Mouse (Mus musculus) embryonic facial prominence, embryonic 11.5 days (tissue): ENCODE data around the gene Gm826. TPM values are rescaled to one million over a fixed set of nuclear protein-coding genes. Genes with fewer than 3 reads are reported as not detected.

Source experiments
- ATAC-seq: fragments of 200-750 bp; cut with Nextera tagmentation; replicated peaks from 2 replicates; pipeline ENCODE4 v1.8.0; 2017; ENCODE audit warnings: low read depth; ENCODE audit not compliant: insufficient number of reproducible peaks, low FRiP score, low TSS enrichment
- DNase-seq: peaks from one replicate; pipeline ENCODE4 v3.0.0-alpha.2; 2015; ENCODE audit warnings: low spot score
- H3K27ac ChIP-seq: fragments of 300-500 bp; sonication (generic); replicated peaks from 2 replicates; pipeline ENCODE4 v1.5.1; 2014; ENCODE audit warnings: mild to moderate bottlenecking, low read depth, low read length, control low read depth
- H3K27me3 ChIP-seq: fragments of 300-500 bp; sonication (generic); 2 replicates; pipeline ENCODE4 v1.6.1; 2014; ENCODE audit warnings: mild to moderate bottlenecking, low read length, moderate library complexity, mixed read lengths; ENCODE audit not compliant: control insufficient read depth, insufficient read depth
- H3K36me3 ChIP-seq: fragments of 300-500 bp; sonication (generic); replicated peaks from 2 replicates; pipeline ENCODE4 v1.6.1; 2014; ENCODE audit warnings: low read depth, mild to moderate bottlenecking, low read length, moderate library complexity, mixed read lengths; ENCODE audit not compliant: control insufficient read depth, insufficient read depth
- H3K4me1 ChIP-seq: fragments of 300-500 bp; sonication (generic); 2 replicates; pipeline ENCODE4 v1.6.1; 2014; ENCODE audit warnings: low read length, mixed read lengths; ENCODE audit not compliant: control insufficient read depth, insufficient read depth
- H3K4me2 ChIP-seq: fragments of 300-500 bp; sonication (generic); 2 replicates; pipeline ENCODE4 v1.6.1; 2014; ENCODE audit warnings: low read depth, mild to moderate bottlenecking, control low read depth, low read length, moderate library complexity
- H3K4me3 ChIP-seq: fragments of 300-500 bp; sonication (generic); 2 replicates; pipeline ENCODE4 v1.5.1; 2014; ENCODE audit warnings: low read depth, low read length, control low read depth
- H3K9ac ChIP-seq: fragments of 300-500 bp; sonication (generic); replicated peaks from 2 replicates; pipeline ENCODE4 v1.6.1; 2014; ENCODE audit warnings: mild to moderate bottlenecking, control low read depth, low read length
- H3K9me3 ChIP-seq: fragments of 300-500 bp; sonication (generic); replicated peaks from 2 replicates; pipeline ENCODE4 v1.6.1; 2016; ENCODE audit warnings: mild to moderate bottlenecking, low read length, inconsistent platforms, mixed read lengths; ENCODE audit not compliant: control insufficient read depth
- WGBS: fragments of 180-500 bp; shearing (Covaris S2); extraction: QIAGEN DNeasy Blood & Tissue Kit; methylation state at CpG from one replicate; pipeline ENCODE4 v1.1.7; 2014; 5-methylcytosine and 5-hydroxymethylcytosine counted together
- polyA plus RNA-seq: library from polyadenylated mRNA; unstranded; fragments of >200 nt; fragmentation: Nextera tagmentation; extraction: Ambion mirVana; gene quantifications from 2 replicates; pipeline ENCODE4 v1.2.1, GENCODE M21; 2014

The Gm826 gene
- polyA plus RNA-seq, 1 experiment from 2014 or later, result not detected

- ATAC-seq (no peak), DNase-seq (no peak)
Observed at GRCm38 (mm10) chr2:160360234-160360874, 26.4 kb upstream of the Gm826 start.

GRCm38 (mm10) chr2:160358896-160359295, 24.9 kb upstream of the Gm826 start:
- 5% methylated on average over 4 of the region's 4 CpGs for WGBS
- Histone ChIP-seq H3K9ac (no peak overlapping the region), H3K4me1 (no peaks in the 10 kb centered on the region; the same call in 1 of the 2 replicates), H3K27ac (no peak overlapping the region), H3K9me3 (no peaks in the 10 kb centered on the region), H3K4me2 (no peak overlapping the region), H3K27me3 (peaks cover 39% of the 10 kb centered on the region), H3K36me3 (no peaks in the 10 kb centered on the region), H3K4me3 (no peak overlapping the region)
- DNase-seq (no peak), ATAC-seq (no peak)

More at GRCm38 (mm10) chr2:160360234-160360874, 26.4 kb upstream of the Gm826 start:
- no peaks in the 10 kb centered on the region; the same call in 1 of the 2 replicates for H3K4me1 ChIP-seq
- 1% methylated on average over 8 of the region's 8 CpGs for WGBS
- no peak overlapping the region for H3K9ac ChIP-seq
- no peak overlapping the region for H3K4me3 ChIP-seq
- no peak overlapping the region for H3K27ac ChIP-seq
- peaks cover 41% of the 10 kb centered on the region for H3K27me3 ChIP-seq
- no peak overlapping the region for H3K4me2 ChIP-seq
- no peaks in the 10 kb centered on the region for H3K36me3 ChIP-seq
- no peaks in the 10 kb centered on the region for H3K9me3 ChIP-seq

- Histone ChIP-seq H3K27ac (no peak overlapping the region), H3K9me3 (no peaks in the 10 kb centered on the region), H3K4me1 (no peaks in the 10 kb centered on the region; the same call in none of the 2 replicates), H3K27me3 (peaks cover 31% of the 10 kb centered on the region), H3K4me3 (no peak overlapping the region), H3K36me3 (no peaks in the 10 kb centered on the region), H3K9ac (no peak overlapping the region), H3K4me2 (no peak overlapping the region)
- 77% methylated on average over 4 of the region's 4 CpGs for WGBS
- ATAC-seq, result no peak
- DNase-seq, result no peak
Observed at GRCm38 (mm10) chr2:160357442-160357841, 23.5 kb upstream of the Gm826 start.

- Histone ChIP-seq H3K4me1 (no peaks in the 10 kb centered on the region; the same call in 1 of the 2 replicates), H3K27me3 (peaks cover 20% of the 10 kb centered on the region), H3K27ac (no peak overlapping the region), H3K9me3 (no peaks in the 10 kb centered on the region), H3K36me3 (no peaks in the 10 kb centered on the region), H3K9ac (no peak overlapping the region), H3K4me3 (no peak overlapping the region), H3K4me2 (no peak overlapping the region)
- 53% methylated on average over 5 of the region's 5 CpGs for WGBS
- ATAC-seq (no peak), DNase-seq (no peak)
Observed at GRCm38 (mm10) chr2:160356132-160356531, 22.2 kb upstream of the Gm826 start.

GRCm38 (mm10) chr2:160354319-160354718, 20.4 kb upstream of the Gm826 start:
- Histone ChIP-seq H3K4me2 (no peak overlapping the region), H3K9me3 (no peaks in the 10 kb centered on the region), H3K9ac (no peak overlapping the region), H3K27ac (no peak overlapping the region), H3K4me3 (no peak overlapping the region), H3K36me3 (no peaks in the 10 kb centered on the region), H3K27me3 (peaks cover 11% of the 10 kb centered on the region), H3K4me1 (no peaks in the 10 kb centered on the region; the same call in 1 of the 2 replicates)
- DNase-seq (no peak), ATAC-seq (no peak)
- 61% methylated on average over 2 of the region's 2 CpGs for WGBS

- H3K27me3 ChIP-seq, result peaks cover 3% of the 10 kb centered on the region
- ATAC-seq (no peak), DNase-seq (no peak)
- H3K36me3 ChIP-seq, result no peaks in the 10 kb centered on the region
- H3K4me1 ChIP-seq, result no peaks in the 10 kb centered on the region; the same call in 1 of the 2 replicates
- H3K27ac ChIP-seq, result no peak overlapping the region
- no peak overlapping the region for H3K4me2 ChIP-seq
- WGBS, result 56% methylated on average over 2 of the region's 2 CpGs
- H3K9ac ChIP-seq, result no peak overlapping the region
- H3K4me3 ChIP-seq, result no peak overlapping the region
- H3K9me3 ChIP-seq, result no peaks in the 10 kb centered on the region
Observed at GRCm38 (mm10) chr2:160353581-160353980, 19.6 kb upstream of the Gm826 start.

GRCm38 (mm10) chr2:160351038-160351574, 17.1 kb upstream of the Gm826 start:
- no peak for ATAC-seq
- WGBS, result 19% methylated on average over 8 of the region's 8 CpGs
- DNase-seq, result no peak
- Histone ChIP-seq H3K4me3 (no peak overlapping the region), H3K27me3 (no peaks in the 10 kb centered on the region), H3K36me3 (no peaks in the 10 kb centered on the region), H3K9me3 (no peaks in the 10 kb centered on the region), H3K9ac (no peak overlapping the region), H3K4me1 (no peaks in the 10 kb centered on the region; the same call in 1 of the 2 replicates), H3K27ac (no peak overlapping the region), H3K4me2 (no peak overlapping the region)

- H3K4me2 ChIP-seq, result no peak overlapping the region
- H3K27me3 ChIP-seq, result no peaks in the 10 kb centered on the region
- no peak overlapping the region for H3K9ac ChIP-seq
- H3K9me3 ChIP-seq, result no peaks in the 10 kb centered on the region
- DNase-seq, result no peak
- H3K36me3 ChIP-seq, result no peaks in the 10 kb centered on the region
- 33% methylated on average over 4 of the region's 4 CpGs for WGBS
- H3K4me1 ChIP-seq, result no peaks in the 10 kb centered on the region; the same call in 1 of the 2 replicates
- H3K4me3 ChIP-seq, result no peak overlapping the region
- H3K27ac ChIP-seq, result no peak overlapping the region
- ATAC-seq, result no peak
Observed at GRCm38 (mm10) chr2:160349578-160349977, 15.6 kb upstream of the Gm826 start.
